Mouse (Mus musculus): ENCODE measurements around the gene Sfmbt1.

- TF ChIP-seq CTCF (IDR thresholded peaks at IDR 0.05; ENCODE audit: borderline replicate concordance, insufficient read depth, low read depth, low read length), result no peak
- TF ChIP-seq POLR2A (IDR thresholded peaks at IDR 0.05; ENCODE audit: borderline replicate concordance, insufficient read depth, low read length), result no peak
Observed at GRCm38 (mm10) chr14:30690685-30691084, 24.0 kb upstream of the Sfmbt1 start.

All from cerebellum, adult 2 months (tissue).